Mouse (Mus musculus) embryonic facial prominence, embryonic 10.5 days (tissue): ENCODE results near the gene Gemin2. TPM values are rescaled to one million over a fixed set of nuclear protein-coding genes. Genes with fewer than 3 reads are reported as not detected.
"Not testable (repeated sequence)": the region's sequence is repeated elsewhere in the genome, so short reads cannot be mapped to it uniquely, and the experiment has no call there.

Experiments used
- DNase-seq: peaks from one replicate; pipeline ENCODE4 v3.0.0-alpha.2; 2017; ENCODE audit warnings: low spot score
- H3K27ac ChIP-seq: fragments of 300-500 bp; sonication (generic); replicated peaks from 2 replicates; pipeline ENCODE4 v1.5.1; 2016; ENCODE audit warnings: mild to moderate bottlenecking
- H3K27me3 ChIP-seq: fragments of 300-500 bp; sonication (generic); replicated peaks from 2 replicates; pipeline ENCODE4 v1.6.1; 2016; ENCODE audit warnings: low read depth, mild to moderate bottlenecking; ENCODE audit not compliant: poor library complexity, severe bottlenecking
- H3K36me3 ChIP-seq: fragments of 300-500 bp; sonication (generic); replicated peaks from 2 replicates; pipeline ENCODE4 v1.6.1; 2016; ENCODE audit warnings: mild to moderate bottlenecking, moderate library complexity
- H3K4me1 ChIP-seq: fragments of 300-500 bp; sonication (generic); 2 replicates; pipeline ENCODE4 v1.6.1; 2016
- H3K4me3 ChIP-seq: fragments of 300-500 bp; sonication (generic); 2 replicates; pipeline ENCODE4 v1.5.1; 2016; ENCODE audit warnings: mild to moderate bottlenecking, moderate library complexity
- H3K9me3 ChIP-seq: fragments of 300-500 bp; sonication (generic); 2 replicates; pipeline ENCODE4 v1.6.1; 2016; ENCODE audit warnings: mild to moderate bottlenecking
- WGBS: fragments of 180-500 bp; shearing (Covaris S2); methylation state at CpG from one replicate; pipeline ENCODE4 v1.1.7; 2016; 5-methylcytosine and 5-hydroxymethylcytosine counted together
- polyA plus RNA-seq: library from polyadenylated mRNA; unstranded; fragments of >200 nt; fragmentation: Nextera tagmentation; extraction: Ambion mirVana; gene quantifications from 2 replicates; pipeline ENCODE4 v1.2.1, GENCODE M21; 2016

The Gemin2 gene
- polyA plus RNA-seq, 1 experiment from 2014 or later, result 43.7 TPM

GRCm38 (mm10) chr12:59039162-59039970 is 26.2 kb downstream of the Gemin2 start:
- peaks cover 28% of the 10 kb centered on the region for H3K36me3 ChIP-seq
- H3K27ac ChIP-seq, result peak overlapping the region; percentile 97
- peak overlapping the region; percentile 44 for H3K4me3 ChIP-seq
- 66% methylated on average over 10 of the region's 10 CpGs for WGBS
- H3K27me3 ChIP-seq, result no peaks in the 10 kb centered on the region
- H3K9me3 ChIP-seq, result no peaks in the 10 kb centered on the region
- H3K4me1 ChIP-seq, result 0 out of 2 replicates have a peak, but pooled peaks cover 4% of the 10 kb centered on the region
- DNase-seq, result no peak

- Histone ChIP-seq H3K4me1 (0 out of 2 replicates have a peak, but pooled peaks cover 4% of the 10 kb centered on the region), H3K36me3 (peaks cover 36% of the 10 kb centered on the region), H3K27ac (peak overlapping the region; percentile 97), H3K27me3 (no peaks in the 10 kb centered on the region), H3K9me3 (no peaks in the 10 kb centered on the region), H3K4me3 (peak overlapping the region; percentile 44)
- peak; percentile 79 for DNase-seq
- 1% methylated on average over 23 of the region's 23 CpGs for WGBS
Measured at GRCm38 (mm10) chr12:59039971-59040844, 27.0 kb downstream of the Gemin2 start.

GRCm38 (mm10) chr12:59040851-59041250 is 27.7 kb downstream of the Gemin2 start:
- Histone ChIP-seq H3K27me3 (no peaks in the 10 kb centered on the region), H3K4me1 (0 out of 2 replicates have a peak, but pooled peaks cover 4% of the 10 kb centered on the region), H3K36me3 (peaks cover 42% of the 10 kb centered on the region), H3K4me3 (no peak overlapping the region), H3K27ac (no peak overlapping the region), H3K9me3 (no peaks in the 10 kb centered on the region)
- WGBS, result 23% methylated on average over 7 of the region's 7 CpGs
- no peak for DNase-seq

GRCm38 (mm10) chr12:59052470-59052869 is 39.3 kb downstream of the Gemin2 start:
- no peaks in the 10 kb centered on the region for H3K4me1 ChIP-seq
- no peaks in the 10 kb centered on the region for H3K27me3 ChIP-seq
- no peak for DNase-seq
- WGBS, result 93% methylated on average over 3 of the region's 3 CpGs
- H3K9me3 ChIP-seq, result no peaks in the 10 kb centered on the region
- H3K4me3 ChIP-seq, result no peak overlapping the region
- peaks cover 78% of the 10 kb centered on the region for H3K36me3 ChIP-seq
- H3K27ac ChIP-seq, result no peak overlapping the region

GRCm38 (mm10) chr12:59053166-59053565 is 40.0 kb downstream of the Gemin2 start:
- H3K4me3 ChIP-seq, result no peak overlapping the region
- no peaks in the 10 kb centered on the region for H3K9me3 ChIP-seq
- H3K4me1 ChIP-seq, result no peaks in the 10 kb centered on the region
- H3K27me3 ChIP-seq, result no peaks in the 10 kb centered on the region
- no peak overlapping the region for H3K27ac ChIP-seq
- WGBS, result 92% methylated on average over 5 of the region's 5 CpGs
- no peak for DNase-seq
- H3K36me3 ChIP-seq, result peaks cover 78% of the 10 kb centered on the region

GRCm38 (mm10) chr12:59053976-59054375 is 40.8 kb downstream of the Gemin2 start:
- H3K9me3 ChIP-seq, result no peaks in the 10 kb centered on the region
- peaks cover 76% of the 10 kb centered on the region for H3K36me3 ChIP-seq
- H3K4me1 ChIP-seq, result no peaks in the 10 kb centered on the region
- H3K27me3 ChIP-seq, result no peaks in the 10 kb centered on the region
- H3K4me3 ChIP-seq, result no peak overlapping the region
- H3K27ac ChIP-seq, result no peak overlapping the region
- DNase-seq, result no peak

- H3K4me1 ChIP-seq, result peaks cover 8% of the 10 kb centered on the region
- 85% methylated on average over 4 of the region's 4 CpGs for WGBS
- no peak overlapping the region for H3K27ac ChIP-seq
- H3K9me3 ChIP-seq, result no peaks in the 10 kb centered on the region
- peaks cover 70% of the 10 kb centered on the region for H3K36me3 ChIP-seq
- no peak for DNase-seq
- H3K4me3 ChIP-seq, result no peak overlapping the region
- no peaks in the 10 kb centered on the region for H3K27me3 ChIP-seq
Measured at GRCm38 (mm10) chr12:59055196-59055850, 42.1 kb downstream of the Gemin2 start.

GRCm38 (mm10) chr12:59056222-59056621 is 43.0 kb downstream of the Gemin2 start:
- peaks cover 65% of the 10 kb centered on the region for H3K36me3 ChIP-seq
- no peaks in the 10 kb centered on the region for H3K27me3 ChIP-seq
- H3K4me3 ChIP-seq, result no peak overlapping the region
- no peak for DNase-seq
- 97% methylated on average over 11 of the region's 11 CpGs for whole genome bisulfite sequencing
- H3K4me1 ChIP-seq, result peaks cover 12% of the 10 kb centered on the region
- H3K9me3 ChIP-seq, result no peaks in the 10 kb centered on the region
- H3K27ac ChIP-seq, result no peak overlapping the region

GRCm38 (mm10) chr12:59058242-59058641 is 45.0 kb downstream of the Gemin2 start:
- not testable (repeated sequence) for H3K9me3 ChIP-seq, H3K27me3 ChIP-seq, H3K27ac ChIP-seq, DNase-seq, H3K4me3 ChIP-seq
- 88% methylated on average over 5 of the region's 5 CpGs for WGBS
- Histone ChIP-seq H3K36me3 (peaks cover 54% of the 10 kb centered on the region), H3K4me1 (peaks cover 14% of the 10 kb centered on the region)

GRCm38 (mm10) chr12:59060322-59060721 is 47.1 kb downstream of the Gemin2 start:
- Histone ChIP-seq H3K27ac (peak overlapping the region; percentile 96), H3K27me3 (no peaks in the 10 kb centered on the region)
- WGBS, result 63% methylated on average over 4 of the region's 4 CpGs

GRCm38 (mm10) chr12:59060993-59061595 is 47.9 kb downstream of the Gemin2 start, which contains the start of gene Trappc6b:
Trappc6b (minus strand) TSS chr12:59061472.
- Histone ChIP-seq H3K4me1 (peaks cover 17% of the 10 kb centered on the region), H3K27ac (peak within 1 kb of the TSS; percentile 96), H3K4me3 (peak within 1 kb of the TSS; percentile 84), H3K36me3 (peaks cover 32% of the 10 kb centered on the region), H3K27me3 (no peaks in the 10 kb centered on the region), H3K9me3 (no peaks in the 10 kb centered on the region)
- DNase-seq, result peak; percentile 89
- under 1% methylated on average over 49 of the region's 49 CpGs for WGBS

More at GRCm38 (mm10) chr12:59060322-59060721, 47.1 kb downstream of the Gemin2 start:
- Histone ChIP-seq H3K36me3 (peaks cover 40% of the 10 kb centered on the region), H3K9me3 (no peaks in the 10 kb centered on the region), H3K4me1 (peaks cover 14% of the 10 kb centered on the region), H3K4me3 (peak overlapping the region; percentile 84)
- no peak for DNase-seq

- peaks cover 23% of the 10 kb centered on the region for H3K36me3 ChIP-seq
- no peaks in the 10 kb centered on the region for H3K9me3 ChIP-seq
- no peak overlapping the region for H3K27ac ChIP-seq
- 77% methylated on average over 8 of the region's 8 CpGs for WGBS
- no peaks in the 10 kb centered on the region for H3K27me3 ChIP-seq
- DNase-seq, result no peak
- H3K4me3 ChIP-seq, result no peak overlapping the region
- peaks cover 23% of the 10 kb centered on the region for H3K4me1 ChIP-seq
Measured at GRCm38 (mm10) chr12:59064837-59065236, 51.6 kb downstream of the Gemin2 start.
